Mouse (Mus musculus): ENCODE data around the gene Srsf12. TPM values are rescaled to one million over a fixed set of nuclear protein-coding genes. Genes with fewer than 3 reads are reported as not detected.

Gene Srsf12
- 1.6 and 2.5 TPM in 2 replicates for polyA plus RNA-seq (2012; rRNA removed)

GRCm38 (mm10) chr4:33208881-33209841, at the start of gene Srsf12:
Srsf12 (plus strand) TSS chr4:33208991.
- Histone ChIP-seq H3K36me3 (ENCODE audit: control insufficient read depth, insufficient read depth, low read length) (no peaks in the 10 kb centered on the region), H3K27ac (ENCODE audit: control insufficient read depth, insufficient read depth, low read depth, low read length) (no peak within 1 kb of the TSS), H3K4me3 (ENCODE audit: control insufficient read depth, low read depth, low read length) (peak within 1 kb of the TSS; percentile 72), H3K4me1 (ENCODE audit: control insufficient read depth, insufficient read depth, low read length) (peaks cover 11% of the 10 kb centered on the region), H3K27me3 (ENCODE audit: control insufficient read depth, insufficient read depth, low read length) (no peaks in the 10 kb centered on the region)
- TF ChIP-seq CTCF (IDR thresholded peaks at IDR 0.05; ENCODE audit: control insufficient read depth, insufficient read depth, insufficient replicate concordance, low read depth, low read length) = no peak
- no peak for TF ChIP-seq POLR2A (IDR thresholded peaks at IDR 0.05; ENCODE audit: control insufficient read depth, low read depth, low read length)

DNA sequence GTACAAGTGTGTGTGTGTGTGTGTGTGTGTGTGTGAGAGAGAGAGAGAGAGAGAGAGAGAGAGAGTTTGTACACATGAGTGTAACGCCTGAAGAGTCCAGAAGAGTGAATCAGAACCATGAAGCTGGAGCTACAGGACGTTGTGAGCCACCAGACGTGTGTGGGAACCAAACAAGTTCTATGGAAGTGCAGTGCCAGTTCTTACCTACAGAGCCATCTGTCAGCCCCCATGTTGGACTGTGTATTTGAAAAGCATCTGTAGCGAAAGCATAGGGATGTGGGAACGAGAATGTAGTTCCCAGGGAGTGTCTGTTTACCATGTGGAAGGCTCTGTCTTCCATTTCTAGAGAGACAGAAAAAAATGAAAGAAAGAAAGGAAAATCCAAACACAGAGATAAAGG, 25.3 kb upstream of the Srsf12 start:
- H3K4me1 ChIP-seq (ENCODE audit: control insufficient read depth, insufficient read depth, low read length) = peaks cover 3% of the 10 kb centered on the region; the same call in 1 of the 2 replicates
- no peak overlapping the region for H3K27ac ChIP-seq (ENCODE audit: control insufficient read depth, insufficient read depth, low read depth, low read length)
- no peaks in the 10 kb centered on the region for H3K36me3 ChIP-seq (ENCODE audit: control insufficient read depth, insufficient read depth, low read length)
- no peak for TF ChIP-seq POLR2A (IDR thresholded peaks at IDR 0.05; ENCODE audit: control insufficient read depth, low read depth, low read length)
- TF ChIP-seq CTCF (IDR thresholded peaks at IDR 0.05; ENCODE audit: control insufficient read depth, insufficient read depth, insufficient replicate concordance, low read depth, low read length) = no peak
- no peaks in the 10 kb centered on the region for H3K27me3 ChIP-seq (ENCODE audit: control insufficient read depth, insufficient read depth, low read length)
- H3K4me3 ChIP-seq (ENCODE audit: control insufficient read depth, low read depth, low read length) = no peak overlapping the region

DNA sequence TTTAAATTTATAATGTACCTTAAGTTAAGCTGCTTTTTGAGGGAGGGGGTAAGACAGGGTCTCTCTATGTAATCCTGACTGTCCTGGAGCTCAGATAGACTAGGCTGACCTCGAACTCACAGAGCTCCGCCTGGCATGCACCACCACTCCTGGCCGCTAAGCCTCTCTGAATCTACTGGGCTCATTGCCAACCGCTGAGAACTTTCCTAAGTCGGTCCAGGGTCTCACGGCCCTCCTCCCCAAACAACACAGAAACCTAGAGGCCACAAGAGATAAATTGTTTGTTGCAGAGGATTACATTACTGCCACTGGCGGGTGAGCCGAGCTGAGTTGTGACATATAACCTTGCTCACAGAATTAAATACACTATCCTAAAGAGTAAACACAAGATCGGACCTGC, 20.6 kb upstream of the Srsf12 start:
- Histone ChIP-seq H3K27me3 (ENCODE audit: control insufficient read depth, insufficient read depth, low read length) (no peaks in the 10 kb centered on the region), H3K36me3 (ENCODE audit: control insufficient read depth, insufficient read depth, low read length) (no peaks in the 10 kb centered on the region), H3K27ac (ENCODE audit: control insufficient read depth, insufficient read depth, low read depth, low read length) (no peak overlapping the region), H3K4me3 (ENCODE audit: control insufficient read depth, low read depth, low read length) (no peak overlapping the region), H3K4me1 (ENCODE audit: control insufficient read depth, insufficient read depth, low read length) (peaks cover 6% of the 10 kb centered on the region)
- TF ChIP-seq POLR2A (IDR thresholded peaks at IDR 0.05; ENCODE audit: control insufficient read depth, low read depth, low read length) = no peak
- TF ChIP-seq CTCF (IDR thresholded peaks at IDR 0.05; ENCODE audit: control insufficient read depth, insufficient read depth, insufficient replicate concordance, low read depth, low read length) = peak; percentile 24; the same call in 1 of the 2 replicates

GRCm38 (mm10) chr4:33188781-33189734, 19.7 kb upstream of the Srsf12 start:
- Histone ChIP-seq H3K27me3 (ENCODE audit: control insufficient read depth, insufficient read depth, low read length) (no peaks in the 10 kb centered on the region), H3K4me1 (ENCODE audit: control insufficient read depth, insufficient read depth, low read length) (peaks cover 6% of the 10 kb centered on the region), H3K27ac (ENCODE audit: control insufficient read depth, insufficient read depth, low read depth, low read length) (peak overlapping the region; percentile 58), H3K4me3 (ENCODE audit: control insufficient read depth, low read depth, low read length) (peak overlapping the region; percentile 71), H3K36me3 (ENCODE audit: control insufficient read depth, insufficient read depth, low read length) (no peaks in the 10 kb centered on the region)
- TF ChIP-seq CTCF (IDR thresholded peaks at IDR 0.05; ENCODE audit: control insufficient read depth, insufficient read depth, insufficient replicate concordance, low read depth, low read length) = no peak
- TF ChIP-seq POLR2A (IDR thresholded peaks at IDR 0.05; ENCODE audit: control insufficient read depth, low read depth, low read length) = peak; percentile 58

DNA sequence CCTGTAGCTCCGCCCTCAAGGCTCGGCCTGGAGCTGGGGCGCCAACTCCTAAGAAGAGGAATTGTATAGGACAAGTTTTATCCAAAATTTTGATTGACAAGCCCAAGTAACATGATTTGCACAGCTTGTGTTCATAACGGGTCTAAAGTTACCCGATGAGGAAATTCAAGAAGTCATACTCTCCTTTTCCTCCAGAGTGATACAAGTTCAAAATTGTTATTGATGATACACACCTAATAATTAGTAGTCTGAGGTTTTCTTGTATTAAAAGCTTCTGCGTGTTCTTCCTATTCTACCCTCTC, 19.1 kb upstream of the Srsf12 start, which contains the start of gene Pm20d2:
Gene Pm20d2, minus strand, starts transcription at position 3 of the 302 bp plus-strand sequence.
- Histone ChIP-seq H3K27me3 (ENCODE audit: control insufficient read depth, insufficient read depth, low read length) (no peaks in the 10 kb centered on the region), H3K27ac (ENCODE audit: control insufficient read depth, insufficient read depth, low read depth, low read length) (peak within 1 kb of the TSS; percentile 58), H3K4me1 (ENCODE audit: control insufficient read depth, insufficient read depth, low read length) (peaks cover 6% of the 10 kb centered on the region), H3K36me3 (ENCODE audit: control insufficient read depth, insufficient read depth, low read length) (no peaks in the 10 kb centered on the region), H3K4me3 (ENCODE audit: control insufficient read depth, low read depth, low read length) (peak within 1 kb of the TSS; percentile 71)
- TF ChIP-seq POLR2A (IDR thresholded peaks at IDR 0.05; ENCODE audit: control insufficient read depth, low read depth, low read length) = no peak
- TF ChIP-seq CTCF (IDR thresholded peaks at IDR 0.05; ENCODE audit: control insufficient read depth, insufficient read depth, insufficient replicate concordance, low read depth, low read length) = no peak

DNA sequence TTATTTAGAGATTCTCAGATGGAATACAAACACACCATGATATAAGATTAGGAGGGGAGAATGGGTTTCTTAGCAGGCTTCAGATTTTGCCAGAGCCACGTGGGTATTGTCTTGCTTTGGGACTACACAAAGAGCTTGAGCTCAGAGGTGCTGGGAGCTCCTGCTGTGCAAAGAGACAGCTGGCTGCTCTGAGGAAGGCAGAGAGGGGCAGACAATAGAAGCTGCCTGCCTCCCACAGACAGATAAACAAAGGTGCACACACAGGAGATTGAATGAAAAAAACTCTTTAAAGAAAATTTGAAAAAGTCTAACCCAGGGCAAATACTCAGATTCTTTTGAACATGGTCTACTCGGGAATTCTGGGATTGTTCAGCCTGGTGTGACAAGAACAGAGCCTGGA, 10.7 kb upstream of the Srsf12 start:
- Histone ChIP-seq H3K4me3 (ENCODE audit: control insufficient read depth, low read depth, low read length) (no peak overlapping the region), H3K27ac (ENCODE audit: control insufficient read depth, insufficient read depth, low read depth, low read length) (no peak overlapping the region), H3K27me3 (ENCODE audit: control insufficient read depth, insufficient read depth, low read length) (no peaks in the 10 kb centered on the region), H3K4me1 (ENCODE audit: control insufficient read depth, insufficient read depth, low read length) (no peaks in the 10 kb centered on the region), H3K36me3 (ENCODE audit: control insufficient read depth, insufficient read depth, low read length) (no peaks in the 10 kb centered on the region)
- TF ChIP-seq POLR2A (IDR thresholded peaks at IDR 0.05; ENCODE audit: control insufficient read depth, low read depth, low read length) = no peak
- no peak for TF ChIP-seq CTCF (IDR thresholded peaks at IDR 0.05; ENCODE audit: control insufficient read depth, insufficient read depth, insufficient replicate concordance, low read depth, low read length)

DNA sequence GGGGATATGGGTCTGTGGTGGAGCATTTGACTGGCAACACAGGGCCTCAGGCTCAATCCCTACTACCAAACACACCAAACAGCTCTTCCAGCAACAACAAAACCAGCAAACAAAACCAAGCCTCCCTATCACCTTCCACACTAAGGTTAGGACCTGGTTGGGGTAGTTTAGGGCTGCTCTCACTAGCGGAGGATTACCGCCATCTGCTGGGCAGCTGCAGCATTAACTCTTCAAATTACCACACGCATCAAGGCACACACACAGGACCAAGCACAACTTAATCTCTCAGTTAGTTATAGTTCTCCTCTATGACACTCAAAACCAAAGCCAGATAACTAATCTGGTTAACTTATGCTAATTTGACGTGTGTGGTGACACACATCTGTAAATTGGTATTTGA, 4.1 kb upstream of the Srsf12 start:
- peaks cover 11% of the 10 kb centered on the region for H3K4me1 ChIP-seq (ENCODE audit: control insufficient read depth, insufficient read depth, low read length)
- TF ChIP-seq CTCF (IDR thresholded peaks at IDR 0.05; ENCODE audit: control insufficient read depth, insufficient read depth, insufficient replicate concordance, low read depth, low read length) = peak; percentile 68; the same call in 1 of the 2 replicates
- no peak for TF ChIP-seq POLR2A (IDR thresholded peaks at IDR 0.05; ENCODE audit: control insufficient read depth, low read depth, low read length)
- no peaks in the 10 kb centered on the region for H3K36me3 ChIP-seq (ENCODE audit: control insufficient read depth, insufficient read depth, low read length)
- H3K27ac ChIP-seq (ENCODE audit: control insufficient read depth, insufficient read depth, low read depth, low read length) = no peak overlapping the region
- H3K27me3 ChIP-seq (ENCODE audit: control insufficient read depth, insufficient read depth, low read length) = no peaks in the 10 kb centered on the region
- no peak overlapping the region for H3K4me3 ChIP-seq (ENCODE audit: control insufficient read depth, low read depth, low read length)
